Mouse (Mus musculus) megakaryocyte-erythroid progenitor cell, adult 5 weeks (primary cell): ENCODE measurements around the gene Ndufaf7. TPM values are rescaled to one million over a fixed set of nuclear protein-coding genes. Genes with fewer than 3 reads are reported as not detected.

ENCODE experiments used
- polyA plus RNA-seq: library from polyadenylated mRNA; stranded (reverse); fragments of >175 nt; gene quantifications from 2 replicates; pipeline ENCODE4 v1.2.3, GENCODE M21; 2012

Gene Ndufaf7
- 1.9 and 2.1 TPM in 2 replicates for polyA plus RNA-seq

DNA sequence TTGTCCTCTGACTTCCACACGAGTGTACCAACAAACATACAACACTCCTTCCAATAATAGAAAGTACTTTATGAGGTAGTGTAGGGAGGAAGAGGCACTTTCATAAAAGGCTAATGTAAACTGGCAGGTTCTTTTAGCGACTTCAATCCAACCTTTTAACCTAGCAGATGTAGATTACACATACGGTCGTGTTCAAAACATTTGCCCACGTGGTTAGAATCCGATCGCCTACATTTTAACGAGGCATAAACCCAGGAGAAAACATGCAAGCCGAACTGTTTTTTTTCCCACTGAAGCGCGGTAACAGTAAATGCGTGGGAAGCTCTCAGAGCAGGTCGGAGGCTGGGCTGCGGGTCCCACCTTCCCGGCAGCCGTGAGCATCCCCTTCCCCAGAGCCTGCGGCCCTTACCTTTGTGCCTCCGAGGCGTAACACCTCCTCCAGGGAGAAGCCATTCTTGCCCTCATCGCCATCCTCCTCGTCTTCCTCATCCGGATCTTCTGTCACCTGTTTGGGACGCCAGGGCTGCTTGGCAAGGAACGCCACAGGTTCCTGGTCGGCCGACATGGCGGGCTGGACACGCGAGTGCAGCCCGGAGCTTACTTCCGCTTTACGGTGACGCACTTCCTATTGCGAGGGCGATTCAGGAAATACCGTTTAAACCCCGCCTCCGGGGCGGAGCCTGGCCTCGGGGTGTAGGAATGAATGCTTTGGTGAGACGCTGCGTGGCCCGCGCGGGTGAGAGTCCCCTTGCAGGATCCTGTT, at the start of gene Ndufaf7, which contains the start of gene Cebpz:
Gene Ndufaf7 (plus strand): TSS at position 671 of the 763 bp plus-strand sequence.
Gene Cebpz (minus strand): TSS at position 601 of the 763 bp plus-strand sequence.

DNA sequence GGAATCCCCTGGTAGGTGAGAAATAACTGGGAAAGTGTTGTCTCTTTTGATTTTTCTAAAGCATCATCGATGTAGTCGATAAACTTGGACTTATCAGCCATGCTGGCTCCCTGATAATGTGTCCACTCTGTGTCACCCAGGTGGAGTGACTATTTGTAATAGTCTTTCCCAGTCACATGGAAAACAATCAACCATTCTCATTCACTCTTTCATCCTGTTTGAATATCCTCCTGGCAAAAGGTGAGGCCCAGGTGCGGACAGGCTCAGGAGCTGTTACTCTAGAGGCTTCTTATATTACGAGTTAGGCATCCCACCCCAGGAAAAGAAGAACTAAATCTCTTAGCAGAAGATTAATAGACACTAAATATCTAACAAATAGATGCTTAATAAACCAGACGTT, 30.0 kb upstream of the Ndufaf7 start, which contains the start of gene Sult6b1:
Gene Sult6b1 (minus strand): TSS at position 101 of the 400 bp plus-strand sequence.

GRCm38 (mm10) chr17:78916369-78916813, 20.5 kb upstream of the Ndufaf7 start, which contains the start of gene Cebpzos:
Gene Cebpzos (plus strand): TSS chr17:78916500.

Other genes starting within 250 kb of the Ndufaf7 start
- 2.0 and 2.8 TPM in 2 replicates for gene Strn, start 199.9 kb upstream of the Ndufaf7 start, polyA plus RNA-seq
- 1.8 TPM in 2 replicates for gene Heatr5b, start 101.8 kb upstream of the Ndufaf7 start, polyA plus RNA-seq
- gene Gpatch11, start 101.6 kb upstream of the Ndufaf7 start, polyA plus RNA-seq: 1.1 and 1.2 TPM in 2 replicates
- gene Eif2ak2, start 54.6 kb upstream of the Ndufaf7 start, polyA plus RNA-seq: 8.9 and 10.0 TPM in 2 replicates
- gene Sult6b1, start 30.1 kb upstream of the Ndufaf7 start, polyA plus RNA-seq: not detected in 2 replicates
- gene Cebpzos, start 20.6 kb upstream of the Ndufaf7 start, polyA plus RNA-seq: 5.0 and 6.2 TPM in 2 replicates
- 37.7 and 48.4 TPM in 2 replicates for gene Cebpz, start 70 bp upstream of the Ndufaf7 start, polyA plus RNA-seq
- gene Prkd3, start 83.7 kb downstream of the Ndufaf7 start, polyA plus RNA-seq: 1.3 TPM in 2 replicates
- gene Qpct, start 114.8 kb downstream of the Ndufaf7 start, polyA plus RNA-seq: 0.02 TPM in 1 of 2 replicates, not detected in the other